Comparison of ENCODE assay signal across 29 mouse cellular contexts in genomic region chr1:75423780-75424390, GRCm38 (mm10). TPM values are rescaled to one million over a fixed set of nuclear protein-coding genes. Genes with fewer than 3 reads are reported as not detected.
DNase-seq lines count a peak whose midpoint lies in the region; ATAC-seq lines count a peak whose summit lies in the region.
"Had no signal": no experiment of that assay in that cellular context is flagged by ENCODE, and none has a peak within 500 bp of the region (broad histone marks: within the 10 kb centered on the region; RNA-seq: fewer than 3 reads in every experiment).

No protein-coding gene starts in this region.

- H3K9me3 ChIP-seq in hindbrain, embryonic 10.5 days, result no peaks in the 10 kb centered on the region
- H3K9me3 ChIP-seq in hindbrain, embryonic 16.5 days (ENCODE audit: control insufficient read depth, low read length), result no peaks in the 10 kb centered on the region
- no peaks in the 10 kb centered on the region for H3K9me3 ChIP-seq in neural tube, embryonic 12.5 days
- H3K9me3 ChIP-seq in neural tube, embryonic 15.5 days (replicated peaks), result no peaks in the 10 kb centered on the region
- no peaks in the 10 kb centered on the region for H3K9me3 ChIP-seq in midbrain, embryonic 14.5 days (ENCODE audit: control insufficient read depth, low read length)
- H3K9me3 ChIP-seq: heart, embryonic 13.5 days; hindbrain, embryonic 15.5 days; intestine, embryonic 15.5 days; limb, embryonic 15.5 days; liver, embryonic 13.5 days; megakaryocyte, embryonic 14.5 days had no signal

- peaks cover 82% of the 10 kb centered on the region for H3K27me3 ChIP-seq in hindbrain, embryonic 10.5 days (ENCODE audit: insufficient read depth, poor library complexity, severe bottlenecking)
- peaks cover 40% of the 10 kb centered on the region for H3K27me3 ChIP-seq in hindbrain, embryonic 16.5 days (replicated peaks; ENCODE audit: control insufficient read depth, insufficient read depth, low read length)
- H3K27me3 ChIP-seq in neural tube, embryonic 12.5 days (replicated peaks), result peaks cover 57% of the 10 kb centered on the region
- H3K27me3 ChIP-seq in neural tube, embryonic 15.5 days (replicated peaks), result peaks cover 41% of the 10 kb centered on the region
- peaks cover 43% of the 10 kb centered on the region for H3K27me3 ChIP-seq in midbrain, embryonic 14.5 days (ENCODE audit: control insufficient read depth, insufficient read depth, low read length)

- H3K27ac ChIP-seq in hindbrain, embryonic 10.5 days, result no peak overlapping the region
- H3K27ac ChIP-seq in hindbrain, embryonic 16.5 days (ENCODE audit: low read depth, low read length), result no peak overlapping the region
- no peak overlapping the region for H3K27ac ChIP-seq in neural tube, embryonic 12.5 days
- no peak overlapping the region for H3K27ac ChIP-seq in neural tube, embryonic 15.5 days (replicated peaks)
- H3K27ac ChIP-seq in midbrain, embryonic 14.5 days (replicated peaks; ENCODE audit: low read depth, low read length), result 0 out of 2 replicates have a peak overlapping the region, but pooled peaks have one; percentile 49
- H3K27ac ChIP-seq: heart, embryonic 13.5 days; hindbrain, embryonic 15.5 days; intestine, embryonic 15.5 days; layer of hippocampus, adult 2 months; left cerebral cortex, adult 2 months; limb, embryonic 15.5 days; liver, embryonic 13.5 days; stomach, postnatal 0 days had no signal

- no peak for ATAC-seq in hindbrain, embryonic 16.5 days
- ATAC-seq in neural tube, embryonic 12.5 days (ENCODE audit: low FRiP score, low read depth), result no peak
- ATAC-seq in neural tube, embryonic 15.5 days (ENCODE audit: low FRiP score), result no peak
- no peak for ATAC-seq in midbrain, embryonic 14.5 days (ENCODE audit: low FRiP score, low TSS enrichment)
- no peak for ATAC-seq in cerebellum, adult (ENCODE audit: insufficient number of reproducible peaks, low FRiP score, low TSS enrichment)
- ATAC-seq: CD4-positive, CD25-positive, alpha-beta regulatory T cell, adult 4 months had no signal

- H3K4me1 ChIP-seq in hindbrain, embryonic 10.5 days (replicated peaks), result peaks cover 65% of the 10 kb centered on the region
- H3K4me1 ChIP-seq in hindbrain, embryonic 16.5 days (ENCODE audit: control insufficient read depth, insufficient read depth, low read depth, low read length), result peaks cover 12% of the 10 kb centered on the region
- H3K4me1 ChIP-seq in neural tube, embryonic 12.5 days, result peaks cover 26% of the 10 kb centered on the region
- peaks cover 23% of the 10 kb centered on the region for H3K4me1 ChIP-seq in neural tube, embryonic 15.5 days
- peaks cover 20% of the 10 kb centered on the region for H3K4me1 ChIP-seq in midbrain, embryonic 14.5 days (ENCODE audit: control insufficient read depth, insufficient read depth, low read length)

- no peak overlapping the region for H3K9ac ChIP-seq in hindbrain, embryonic 16.5 days (ENCODE audit: low read depth, low read length)
- peak overlapping the region; percentile 52 for H3K9ac ChIP-seq in neural tube, embryonic 12.5 days
- H3K9ac ChIP-seq in neural tube, embryonic 15.5 days (replicated peaks), result no peak overlapping the region
- no peak overlapping the region for H3K9ac ChIP-seq in midbrain, embryonic 14.5 days (replicated peaks; ENCODE audit: low read length)
- H3K9ac ChIP-seq: liver, embryonic 13.5 days had no signal

- peak; percentile 11 for DNase-seq in hindbrain, embryonic 10.5 days (ENCODE audit: low spot score)
- DNase-seq in midbrain, embryonic 14.5 days, result no peak
- DNase-seq in heart, postnatal 4 days, result no peak
- DNase-seq: cerebellum, adult 9-11 months; forebrain, postnatal 0 days; heart, postnatal 10 days; liver, embryonic 13.5 days; lung, adult 18-20 months; right cerebral cortex, postnatal 4 days; thymus, adult 18-20 months; thymus, postnatal 36 days had no signal

- 52% methylated on average over 11 of the region's 11 CpGs for WGBS in hindbrain, embryonic 10.5 days
- WGBS in hindbrain, embryonic 16.5 days, result 60% methylated on average over 11 of the region's 11 CpGs
- 57% methylated on average over 11 of the region's 11 CpGs for WGBS in neural tube, embryonic 12.5 days
- WGBS in neural tube, embryonic 15.5 days, result 55% methylated on average over 11 of the region's 11 CpGs
- WGBS in midbrain, embryonic 14.5 days, result 39% methylated on average over 11 of the region's 11 CpGs

- H3K4me2 ChIP-seq in hindbrain, embryonic 16.5 days (ENCODE audit: low read length), result no peak overlapping the region
- 0 out of 2 replicates have a peak overlapping the region, but pooled peaks have one; percentile 68 for H3K4me2 ChIP-seq in neural tube, embryonic 12.5 days (replicated peaks)
- no peak overlapping the region for H3K4me2 ChIP-seq in neural tube, embryonic 15.5 days
- H3K4me2 ChIP-seq in midbrain, embryonic 14.5 days (ENCODE audit: low read length), result peak overlapping the region; percentile 58

- H3K36me3 ChIP-seq in hindbrain, embryonic 10.5 days, result peaks cover 10% of the 10 kb centered on the region; the same call in 1 of the 2 replicates
- peaks cover 2% of the 10 kb centered on the region; the same call in 1 of the 2 replicates for H3K36me3 ChIP-seq in hindbrain, embryonic 16.5 days (ENCODE audit: control insufficient read depth, insufficient read depth, low read length)
- H3K36me3 ChIP-seq in neural tube, embryonic 12.5 days, result no peaks in the 10 kb centered on the region
- H3K36me3 ChIP-seq in neural tube, embryonic 15.5 days, result peaks cover 11% of the 10 kb centered on the region
- peaks cover 4% of the 10 kb centered on the region; the same call in 1 of the 2 replicates for H3K36me3 ChIP-seq in midbrain, embryonic 14.5 days (ENCODE audit: control insufficient read depth, insufficient read depth, low read length)
- H3K36me3 ChIP-seq: hindbrain, embryonic 15.5 days; intestine, embryonic 15.5 days; liver, embryonic 13.5 days had no signal

- peak overlapping the region; percentile 53; the same call in 1 of the 2 replicates for H3K4me3 ChIP-seq in hindbrain, embryonic 10.5 days
- H3K4me3 ChIP-seq in hindbrain, embryonic 16.5 days (ENCODE audit: low read length), result no peak overlapping the region
- H3K4me3 ChIP-seq in neural tube, embryonic 12.5 days, result no peak overlapping the region
- no peak overlapping the region for H3K4me3 ChIP-seq in neural tube, embryonic 15.5 days (replicated peaks)
- peak overlapping the region; percentile 8; the same call in 1 of the 2 replicates for H3K4me3 ChIP-seq in midbrain, embryonic 14.5 days (replicated peaks; ENCODE audit: low read depth, low read length)
- H3K4me3 ChIP-seq: left cerebral cortex, adult 2 months had no signal

RNA-seq across cellular contexts. Expression of gene Gmppa, which starts 11.8 kb away (rescaled TPM):
- 62.3 and 91.2 TPM in 2 replicates for polyA plus RNA-seq in hindbrain, embryonic 10.5 days (2016; fragmentation: Nextera tagmentation; extraction: Ambion mirVana)
- polyA plus RNA-seq in hindbrain, embryonic 16.5 days (2015; fragmentation: Nextera tagmentation; extraction: Ambion mirVana), result 77.8 and 78.4 TPM in 2 replicates
- 69.9 and 83.5 TPM in 2 replicates for polyA plus RNA-seq in neural tube, embryonic 12.5 days (2016; fragmentation: Nextera tagmentation; extraction: Ambion mirVana)
- polyA plus RNA-seq in neural tube, embryonic 15.5 days (2015; fragmentation: Nextera tagmentation; extraction: Ambion mirVana), result 72.4 and 78.3 TPM in 2 replicates
- polyA plus RNA-seq in midbrain, embryonic 14.5 days (2014; fragmentation: Nextera tagmentation; extraction: Ambion mirVana), result 75.7 and 75.9 TPM in 2 replicates
- 10 to 100 TPM; 41.1 to 41.4 TPM for total RNA-seq in heart, postnatal 4 days (2021)

RNA-seq across cellular contexts. Expression of gene Asic4, which starts 26.4 kb away (rescaled TPM):
- 3.8 and 9.3 TPM in 2 replicates for polyA plus RNA-seq in hindbrain, embryonic 10.5 days (2016; fragmentation: Nextera tagmentation; extraction: Ambion mirVana)
- polyA plus RNA-seq in hindbrain, embryonic 16.5 days (2015; fragmentation: Nextera tagmentation; extraction: Ambion mirVana), result 20.3 and 21.6 TPM in 2 replicates
- 22.1 and 24.3 TPM in 2 replicates for polyA plus RNA-seq in neural tube, embryonic 12.5 days (2016; fragmentation: Nextera tagmentation; extraction: Ambion mirVana)
- 22.9 and 31.6 TPM in 2 replicates for polyA plus RNA-seq in neural tube, embryonic 15.5 days (2015; fragmentation: Nextera tagmentation; extraction: Ambion mirVana)
- 16.6 and 34.3 TPM in 2 replicates for polyA plus RNA-seq in midbrain, embryonic 14.5 days (2014; fragmentation: Nextera tagmentation; extraction: Ambion mirVana)
- total RNA-seq in heart, postnatal 4 days (2021), result not detected
- total RNA-seq: gastrocnemius, adult 8-10 months; heart, adult 8-10 months; heart, postnatal 10 days; monocyte, adult 5-6 weeks; neutrophil, adult 5-6 weeks had no signal
- polyA plus RNA-seq: CD4-positive, CD25-positive, alpha-beta regulatory T cell, adult 4 months; lung, postnatal 0 days had no signal

RNA-seq across cellular contexts. Expression of gene Speg, which starts 48.8 kb away (rescaled TPM):
- polyA plus RNA-seq in hindbrain, embryonic 10.5 days (2016; fragmentation: Nextera tagmentation; extraction: Ambion mirVana), result 19.0 and 20.2 TPM in 2 replicates
- polyA plus RNA-seq in hindbrain, embryonic 16.5 days (2015; fragmentation: Nextera tagmentation; extraction: Ambion mirVana), result 20.3 and 20.4 TPM in 2 replicates
- polyA plus RNA-seq in neural tube, embryonic 12.5 days (2016; fragmentation: Nextera tagmentation; extraction: Ambion mirVana), result 15.8 and 17.1 TPM in 2 replicates
- polyA plus RNA-seq in neural tube, embryonic 15.5 days (2015; fragmentation: Nextera tagmentation; extraction: Ambion mirVana), result 20.1 and 21.7 TPM in 2 replicates
- polyA plus RNA-seq in midbrain, embryonic 14.5 days (2014; fragmentation: Nextera tagmentation; extraction: Ambion mirVana), result 15.6 and 19.4 TPM in 2 replicates
- total RNA-seq in heart, postnatal 4 days (2021), result 100 to 1,000 TPM; 121 to 123 TPM
- total RNA-seq: monocyte, adult 5-6 weeks; neutrophil, adult 5-6 weeks had no signal

RNA-seq across cellular contexts. Expression of gene Chpf, which starts 55.2 kb away (rescaled TPM):
- 25.1 and 29.8 TPM in 2 replicates for polyA plus RNA-seq in hindbrain, embryonic 10.5 days (2016; fragmentation: Nextera tagmentation; extraction: Ambion mirVana)
- polyA plus RNA-seq in hindbrain, embryonic 16.5 days (2015; fragmentation: Nextera tagmentation; extraction: Ambion mirVana), result 42.1 and 46.4 TPM in 2 replicates
- 43.6 and 43.7 TPM in 2 replicates for polyA plus RNA-seq in neural tube, embryonic 12.5 days (2016; fragmentation: Nextera tagmentation; extraction: Ambion mirVana)
- 48.3 and 51.7 TPM in 2 replicates for polyA plus RNA-seq in neural tube, embryonic 15.5 days (2015; fragmentation: Nextera tagmentation; extraction: Ambion mirVana)
- 39.7 and 44.2 TPM in 2 replicates for polyA plus RNA-seq in midbrain, embryonic 14.5 days (2014; fragmentation: Nextera tagmentation; extraction: Ambion mirVana)
- 10 to 100 TPM; 38.0 to 38.7 TPM for total RNA-seq in heart, postnatal 4 days (2021)

RNA-seq across cellular contexts. Expression of gene Tmem198, which starts 55.4 kb away (rescaled TPM):
- 8.6 and 20.4 TPM in 2 replicates for polyA plus RNA-seq in hindbrain, embryonic 10.5 days (2016; fragmentation: Nextera tagmentation; extraction: Ambion mirVana)
- polyA plus RNA-seq in hindbrain, embryonic 16.5 days (2015; fragmentation: Nextera tagmentation; extraction: Ambion mirVana), result 50.5 and 52.5 TPM in 2 replicates
- 28.9 and 30.4 TPM in 2 replicates for polyA plus RNA-seq in neural tube, embryonic 12.5 days (2016; fragmentation: Nextera tagmentation; extraction: Ambion mirVana)
- polyA plus RNA-seq in neural tube, embryonic 15.5 days (2015; fragmentation: Nextera tagmentation; extraction: Ambion mirVana), result 40.2 and 50.7 TPM in 2 replicates
- polyA plus RNA-seq in midbrain, embryonic 14.5 days (2014; fragmentation: Nextera tagmentation; extraction: Ambion mirVana), result 42.9 and 55.9 TPM in 2 replicates
- 1 to 10 TPM in 1 of 2 experiments, under 1 TPM in 1; 0.55 to 1.1 TPM for total RNA-seq in heart, postnatal 4 days (2021)
- total RNA-seq: gastrocnemius, adult 8-10 months had no signal
- polyA plus RNA-seq: CD4-positive, CD25-positive, alpha-beta regulatory T cell, adult 4 months had no signal

Comparison
In these comparisons a context has a peak if more than half of its experiments do, and no peak if none do; other contexts are left out.
1. H3K4me3 ChIP-seq: peak in hindbrain, embryonic 10.5 days (single experiment) and midbrain, embryonic 14.5 days (single experiment); none in hindbrain, embryonic 16.5 days (single experiment), neural tube, embryonic 12.5 days (single experiment) and neural tube, embryonic 15.5 days (single experiment).
2. H3K4me2 ChIP-seq: peak in neural tube, embryonic 12.5 days (single experiment) and midbrain, embryonic 14.5 days (single experiment); none in hindbrain, embryonic 16.5 days (single experiment) and neural tube, embryonic 15.5 days (single experiment).